Mouse (Mus musculus) heart, adult 11 months (tissue): ENCODE measurements around the gene Enc1.

ENCODE experiments used
- DNase-seq: peaks from one replicate; pipeline ENCODE4 v3.0.0; 2022

Enc1 gene

GRCm38 (mm10) chr13:97227795-97228194, 13.1 kb upstream of the Enc1 start:
- no peak for DNase-seq

- DNase-seq, result no peak
These were observed 10.8 kb upstream of the Enc1 start for GRCm38 (mm10) chr13:97230101-97230500.

GRCm38 (mm10) chr13:97233092-97233491, 7.8 kb upstream of the Enc1 start:
- no peak for DNase-seq

- DNase-seq, result peak; percentile 97
These were observed 6.0 kb upstream of the Enc1 start for GRCm38 (mm10) chr13:97234785-97235417.

- DNase-seq, result no peak
These were observed 5.0 kb upstream of the Enc1 start for GRCm38 (mm10) chr13:97235911-97236310.

- peak; percentile 87 for DNase-seq
These were observed 3.2 kb upstream of the Enc1 start for GRCm38 (mm10) chr13:97237700-97238099.

GRCm38 (mm10) chr13:97238181-97238981, 2.5 kb upstream of the Enc1 start:
- DNase-seq, result no peak

- peak; percentile 97 for DNase-seq
These were observed 1.3 kb upstream of the Enc1 start for GRCm38 (mm10) chr13:97239343-97240180.

GRCm38 (mm10) chr13:97240279-97240964, 483 bp upstream of the Enc1 start:
- DNase-seq, result peak; percentile 99

GRCm38 (mm10) chr13:97241787-97242280, 929 bp downstream of the Enc1 start:
- no peak for DNase-seq

- peak; percentile 92 for DNase-seq
These were observed 1.8 kb downstream of the Enc1 start for GRCm38 (mm10) chr13:97242716-97243115.

GRCm38 (mm10) chr13:97243962-97244711, 3.2 kb downstream of the Enc1 start:
- no peak for DNase-seq

- DNase-seq, result peak; percentile 87
These were observed 3.8 kb downstream of the Enc1 start for GRCm38 (mm10) chr13:97244712-97245105.

GRCm38 (mm10) chr13:97245157-97245556, 4.3 kb downstream of the Enc1 start:
- DNase-seq, result no peak

GRCm38 (mm10) chr13:97246217-97246616, 5.3 kb downstream of the Enc1 start:
- peak; percentile 85 for DNase-seq

GRCm38 (mm10) chr13:97247754-97248153, 6.8 kb downstream of the Enc1 start:
- no peak for DNase-seq

- DNase-seq, result peak; percentile 92
These were observed 8.2 kb downstream of the Enc1 start for GRCm38 (mm10) chr13:97249051-97249461.

GRCm38 (mm10) chr13:97249507-97250078, 8.7 kb downstream of the Enc1 start:
- DNase-seq, result peak; percentile 87

- no peak for DNase-seq
These were observed 9.2 kb downstream of the Enc1 start for GRCm38 (mm10) chr13:97250148-97250547.

GRCm38 (mm10) chr13:97250551-97251380, 9.9 kb downstream of the Enc1 start:
- DNase-seq, result no peak

- DNase-seq, result no peak
These were observed 10.8 kb downstream of the Enc1 start for GRCm38 (mm10) chr13:97251736-97252135.
